Mouse (Mus musculus): ENCODE measurements around the gene Trip6.

Trip6 gene

GRCm38 (mm10) chr5:137268131-137268910 lies 45.9 kb downstream of the Trip6 start:
- no peak for DNase-seq (ENCODE audit: low spot score in 2 of 2)

- no peak for DNase-seq (ENCODE audit: low spot score in 2 of 2)
These were observed 49.4 kb downstream of the Trip6 start for GRCm38 (mm10) chr5:137264787-137265186.

- no peak for DNase-seq (ENCODE audit: low spot score in 2 of 2)
These were observed 50.1 kb downstream of the Trip6 start for GRCm38 (mm10) chr5:137263897-137264720.

Data from frontal cortex, postnatal 10 days (tissue).